Mouse (Mus musculus): ENCODE results near the gene Casp3. TPM values are rescaled to one million over a fixed set of nuclear protein-coding genes. Genes with fewer than 3 reads are reported as not detected.
A peak's percentile ranks its signal among the peaks of the same experiment; 100 is the strongest.

Gene Casp3
- polyA plus RNA-seq, 1 experiment from 2014 or later = 139 TPM

GRCm38 (mm10) chr8:46593067-46593466 lies 24.0 kb upstream of the Casp3 start:
- WGBS = 88% methylated on average over 8 of the region's 8 CpGs
- ATAC-seq (ENCODE audit: insufficient number of reproducible peaks, insufficient read depth, low FRiP score, low TSS enrichment) = no peak
- H3K9me3 ChIP-seq = no peaks in the 10 kb centered on the region

GRCm38 (mm10) chr8:46593772-46594171 lies 23.3 kb upstream of the Casp3 start:
- no peaks in the 10 kb centered on the region for H3K9me3 ChIP-seq
- no peak overlapping the region for H3K9ac ChIP-seq
- ATAC-seq (ENCODE audit: insufficient number of reproducible peaks, insufficient read depth, low FRiP score, low TSS enrichment) = no peak
- H3K36me3 ChIP-seq = 0 out of 2 replicates have a peak, but pooled peaks cover 3% of the 10 kb centered on the region
- H3K4me1 ChIP-seq = no peaks in the 10 kb centered on the region
- 76% methylated on average over 2 of the region's 2 CpGs for WGBS
- H3K4me2 ChIP-seq (replicated peaks) = no peak overlapping the region
- no peak overlapping the region for H3K27ac ChIP-seq
- H3K4me3 ChIP-seq = no peak overlapping the region
- H3K27me3 ChIP-seq = no peaks in the 10 kb centered on the region

More at GRCm38 (mm10) chr8:46593067-46593466, 24.0 kb upstream of the Casp3 start:
- Histone ChIP-seq H3K27me3 (no peaks in the 10 kb centered on the region), H3K4me3 (no peak overlapping the region), H3K4me1 (no peaks in the 10 kb centered on the region), H3K27ac (no peak overlapping the region), H3K4me2 (replicated peaks) (no peak overlapping the region), H3K9ac (no peak overlapping the region), H3K36me3 (0 out of 2 replicates have a peak, but pooled peaks cover 3% of the 10 kb centered on the region)

GRCm38 (mm10) chr8:46595593-46595992 lies 21.5 kb upstream of the Casp3 start:
- H3K36me3 ChIP-seq = 0 out of 2 replicates have a peak, but pooled peaks cover 3% of the 10 kb centered on the region
- no peaks in the 10 kb centered on the region for H3K9me3 ChIP-seq
- H3K9ac ChIP-seq = no peak overlapping the region
- no peak overlapping the region for H3K4me3 ChIP-seq
- H3K4me2 ChIP-seq (replicated peaks) = no peak overlapping the region
- 86% methylated on average over 2 of the region's 2 CpGs for WGBS
- no peaks in the 10 kb centered on the region for H3K27me3 ChIP-seq
- no peak overlapping the region for H3K27ac ChIP-seq
- no peak for ATAC-seq (ENCODE audit: insufficient number of reproducible peaks, insufficient read depth, low FRiP score, low TSS enrichment)
- H3K4me1 ChIP-seq = no peaks in the 10 kb centered on the region

DNA sequence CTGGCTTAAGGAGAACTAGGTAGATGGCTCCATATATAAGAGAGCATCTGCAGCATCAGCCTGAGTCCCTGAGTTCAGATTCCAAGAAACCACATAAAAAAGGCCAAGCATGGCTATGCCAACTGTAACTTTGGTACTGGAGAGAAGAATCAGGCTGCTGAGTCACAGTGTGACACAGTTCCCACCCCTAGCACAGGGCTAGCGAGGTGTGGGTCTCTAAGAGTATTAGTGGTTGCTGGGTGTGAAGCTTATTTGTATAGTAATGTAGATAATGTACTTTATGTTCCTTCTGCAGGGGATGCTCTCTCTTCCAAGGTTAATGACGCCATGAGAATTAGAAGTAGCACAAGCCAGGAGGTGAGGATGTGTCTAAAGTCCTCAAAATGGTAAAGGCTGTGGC lies 20.6 kb upstream of the Casp3 start:
- peaks cover 6% of the 10 kb centered on the region; the same call in 1 of the 2 replicates for H3K4me1 ChIP-seq
- no peak for ATAC-seq (ENCODE audit: insufficient number of reproducible peaks, insufficient read depth, low FRiP score, low TSS enrichment)
- 88% methylated on average over 2 of the region's 2 CpGs for WGBS
- H3K36me3 ChIP-seq = 0 out of 2 replicates have a peak, but pooled peaks cover 3% of the 10 kb centered on the region
- no peak overlapping the region for H3K4me3 ChIP-seq
- H3K9ac ChIP-seq = no peak overlapping the region
- H3K27ac ChIP-seq = no peak overlapping the region
- H3K9me3 ChIP-seq = no peaks in the 10 kb centered on the region
- no peaks in the 10 kb centered on the region for H3K27me3 ChIP-seq
- no peak overlapping the region for H3K4me2 ChIP-seq (replicated peaks)

DNA sequence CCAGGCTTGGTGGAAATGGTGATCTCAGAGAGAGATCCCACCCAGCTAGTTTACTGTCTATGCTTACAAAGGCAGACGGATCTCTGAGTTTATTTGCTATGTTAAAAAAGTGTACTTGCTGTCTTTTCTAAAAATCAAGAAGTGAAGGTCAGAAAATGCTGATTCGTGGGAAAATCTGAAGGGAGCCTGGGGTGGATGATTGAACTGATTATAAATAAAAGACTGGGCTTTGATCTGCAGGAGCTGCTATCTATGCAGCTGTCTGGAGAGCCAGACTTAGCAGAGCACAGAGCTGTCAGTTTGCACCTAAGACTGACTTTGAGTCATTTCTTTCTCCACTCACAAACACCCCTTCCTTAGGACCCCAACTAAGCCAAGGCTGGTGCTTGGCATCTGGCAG lies 19.7 kb upstream of the Casp3 start:
- H3K27ac ChIP-seq = no peak overlapping the region
- H3K9ac ChIP-seq = no peak overlapping the region
- no peak overlapping the region for H3K4me2 ChIP-seq (replicated peaks)
- no peak overlapping the region for H3K4me3 ChIP-seq
- no peaks in the 10 kb centered on the region for H3K9me3 ChIP-seq
- no peaks in the 10 kb centered on the region for H3K27me3 ChIP-seq
- ATAC-seq (ENCODE audit: insufficient number of reproducible peaks, insufficient read depth, low FRiP score, low TSS enrichment) = no peak
- H3K36me3 ChIP-seq = 0 out of 2 replicates have a peak, but pooled peaks cover 3% of the 10 kb centered on the region
- 73% methylated on average over 2 of the region's 2 CpGs for WGBS
- H3K4me1 ChIP-seq = peaks cover 7% of the 10 kb centered on the region; the same call in 1 of the 2 replicates

DNA sequence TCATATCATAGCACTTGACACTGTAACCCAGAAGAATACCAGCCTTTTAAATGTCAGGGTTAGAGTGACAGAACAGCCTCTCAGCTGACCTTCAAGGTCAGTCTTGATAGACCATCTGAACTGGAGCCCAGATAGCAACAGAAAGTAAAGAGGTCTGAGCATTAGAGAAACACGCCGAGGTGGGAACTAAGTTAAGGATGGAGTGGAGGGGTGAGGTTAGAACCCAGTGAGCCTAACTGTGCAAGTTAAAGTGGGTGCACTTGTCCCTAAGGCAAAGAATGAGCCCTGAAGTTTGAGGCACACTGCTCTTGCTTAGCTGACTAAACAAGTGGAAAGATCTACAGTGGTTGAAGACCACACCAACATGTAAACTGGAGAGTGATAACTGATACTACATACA lies 19.0 kb upstream of the Casp3 start:
- Histone ChIP-seq H3K4me2 (replicated peaks) (no peak overlapping the region), H3K27me3 (no peaks in the 10 kb centered on the region), H3K9me3 (no peaks in the 10 kb centered on the region), H3K4me3 (no peak overlapping the region), H3K9ac (no peak overlapping the region), H3K36me3 (0 out of 2 replicates have a peak, but pooled peaks cover 3% of the 10 kb centered on the region), H3K4me1 (peaks cover 7% of the 10 kb centered on the region; the same call in 1 of the 2 replicates), H3K27ac (no peak overlapping the region)
- no peak for ATAC-seq (ENCODE audit: insufficient number of reproducible peaks, insufficient read depth, low FRiP score, low TSS enrichment)
- 90% methylated on average over 2 of the region's 2 CpGs for WGBS

GRCm38 (mm10) chr8:46598753-46599152 lies 18.3 kb upstream of the Casp3 start:
- Histone ChIP-seq H3K9ac (no peak overlapping the region), H3K4me3 (no peak overlapping the region), H3K4me2 (replicated peaks) (no peak overlapping the region), H3K27me3 (no peaks in the 10 kb centered on the region), H3K4me1 (peaks cover 9% of the 10 kb centered on the region; the same call in 1 of the 2 replicates), H3K36me3 (0 out of 2 replicates have a peak, but pooled peaks cover 3% of the 10 kb centered on the region), H3K27ac (no peak overlapping the region), H3K9me3 (no peaks in the 10 kb centered on the region)
- WGBS = 96% methylated on average over 5 of the region's 5 CpGs
- ATAC-seq (ENCODE audit: insufficient number of reproducible peaks, insufficient read depth, low FRiP score, low TSS enrichment) = no peak

GRCm38 (mm10) chr8:46599314-46599904 lies 17.7 kb upstream of the Casp3 start:
- ATAC-seq (ENCODE audit: insufficient number of reproducible peaks, insufficient read depth, low FRiP score, low TSS enrichment) = no peak
- no peaks in the 10 kb centered on the region for H3K27me3 ChIP-seq
- WGBS = 93% methylated on average over 7 of the region's 7 CpGs
- H3K27ac ChIP-seq = no peak overlapping the region
- H3K4me1 ChIP-seq = peaks cover 9% of the 10 kb centered on the region; the same call in 1 of the 2 replicates
- H3K9ac ChIP-seq = no peak overlapping the region
- no peak overlapping the region for H3K4me2 ChIP-seq (replicated peaks)
- H3K36me3 ChIP-seq = 0 out of 2 replicates have a peak, but pooled peaks cover 3% of the 10 kb centered on the region
- no peak overlapping the region for H3K4me3 ChIP-seq
- no peaks in the 10 kb centered on the region for H3K9me3 ChIP-seq

DNA sequence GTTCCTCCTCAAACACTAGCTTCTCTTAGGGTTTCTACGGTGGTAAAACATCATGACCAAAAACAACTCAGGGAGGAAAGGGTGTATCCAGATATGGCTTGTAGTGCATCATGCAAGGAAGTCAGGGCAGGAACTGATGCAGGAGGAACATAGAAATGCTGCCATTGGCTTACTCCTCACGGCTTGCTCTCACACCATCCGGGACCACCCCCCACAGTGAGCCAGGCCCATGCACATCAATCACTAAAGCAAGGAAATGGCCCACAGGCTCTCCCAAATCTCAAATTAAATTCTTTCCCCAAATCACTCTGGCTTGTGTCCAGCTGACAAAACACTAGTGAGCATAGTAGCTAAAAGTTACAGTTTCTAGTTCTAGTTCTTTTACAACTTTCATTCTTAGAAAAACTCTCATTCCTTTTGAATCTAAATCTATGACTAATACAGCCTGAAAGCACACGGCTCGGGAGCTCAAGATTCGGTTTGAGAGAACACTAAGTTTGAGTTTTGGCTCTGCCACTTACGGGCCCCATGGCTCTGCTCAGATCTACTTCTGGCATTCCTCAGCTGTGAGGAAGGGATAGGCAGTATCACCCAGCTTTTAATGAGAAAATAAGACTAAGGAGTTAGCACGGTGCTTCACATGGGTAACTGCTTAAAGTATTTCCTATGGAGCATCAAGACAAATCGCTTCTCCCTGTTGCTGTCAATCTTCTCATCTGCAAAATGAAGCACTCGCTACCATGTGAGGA lies 16.0 kb upstream of the Casp3 start:
- 43% methylated on average over 10 of the region's 10 CpGs for WGBS
- Histone ChIP-seq H3K4me3 (no peak overlapping the region), H3K4me1 (peaks cover 9% of the 10 kb centered on the region; the same call in 1 of the 2 replicates), H3K36me3 (peaks cover 9% of the 10 kb centered on the region; the same call in 1 of the 2 replicates), H3K9ac (no peak overlapping the region), H3K27ac (no peak overlapping the region), H3K9me3 (no peaks in the 10 kb centered on the region), H3K27me3 (peaks cover 2% of the 10 kb centered on the region; the same call in 1 of the 2 replicates), H3K4me2 (replicated peaks) (no peak overlapping the region)
- no peak for ATAC-seq (ENCODE audit: insufficient number of reproducible peaks, insufficient read depth, low FRiP score, low TSS enrichment)

DNA sequence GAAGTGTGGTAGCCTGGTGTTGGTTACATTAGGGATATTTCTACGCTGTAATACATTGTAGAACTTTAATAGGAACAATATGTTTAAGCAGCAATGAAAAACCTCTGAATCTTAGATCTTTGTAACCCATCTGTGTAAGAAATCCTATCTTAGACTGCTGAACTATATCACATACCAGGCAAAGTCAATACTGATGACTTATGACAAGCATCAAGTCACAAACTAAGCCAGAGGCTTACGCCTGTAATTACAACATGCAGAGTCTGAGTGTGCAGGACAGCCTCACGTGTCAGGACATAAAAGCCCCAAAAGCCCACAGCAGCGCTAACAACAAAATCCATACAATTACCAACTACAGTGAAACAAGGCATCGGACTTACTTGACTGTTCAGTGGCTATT lies 13.5 kb upstream of the Casp3 start:
- H3K4me2 ChIP-seq (replicated peaks) = no peak overlapping the region
- ATAC-seq (ENCODE audit: insufficient number of reproducible peaks, insufficient read depth, low FRiP score, low TSS enrichment) = 0 out of 2 replicates have a peak, but pooled peaks have one; percentile 56
- H3K27me3 ChIP-seq = peaks cover 2% of the 10 kb centered on the region; the same call in 1 of the 2 replicates
- H3K9ac ChIP-seq = no peak overlapping the region
- no peaks in the 10 kb centered on the region for H3K9me3 ChIP-seq
- peaks cover 9% of the 10 kb centered on the region; the same call in 1 of the 2 replicates for H3K36me3 ChIP-seq
- H3K4me1 ChIP-seq = peaks cover 9% of the 10 kb centered on the region; the same call in 1 of the 2 replicates
- WGBS = 36% methylated on average over 5 of the region's 5 CpGs
- no peak overlapping the region for H3K27ac ChIP-seq
- no peak overlapping the region for H3K4me3 ChIP-seq

DNA sequence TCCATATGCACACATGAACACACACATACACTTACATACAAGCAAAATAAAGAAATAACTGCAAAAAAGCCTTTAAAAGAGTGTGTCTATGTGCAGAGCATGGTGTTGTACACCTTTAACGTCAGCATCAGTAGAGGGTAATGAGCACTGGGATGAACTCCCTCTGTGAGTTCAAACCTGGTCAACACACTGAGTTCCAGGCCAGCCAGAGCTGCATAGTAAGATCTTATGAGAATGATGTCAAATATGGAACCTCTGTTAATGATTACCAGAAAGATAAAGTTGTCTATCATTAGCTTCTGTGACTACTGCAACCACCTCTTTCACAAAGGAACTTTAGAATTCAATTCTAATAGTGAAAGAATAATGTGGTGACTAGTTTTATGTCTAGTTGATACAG lies 10.2 kb upstream of the Casp3 start:
- Histone ChIP-seq H3K9me3 (no peaks in the 10 kb centered on the region), H3K27me3 (peaks cover 2% of the 10 kb centered on the region; the same call in 1 of the 2 replicates), H3K27ac (no peak overlapping the region), H3K4me2 (replicated peaks) (no peak overlapping the region), H3K9ac (no peak overlapping the region), H3K4me3 (no peak overlapping the region), H3K36me3 (peaks cover 13% of the 10 kb centered on the region; the same call in 1 of the 2 replicates), H3K4me1 (0 out of 2 replicates have a peak, but pooled peaks cover 2% of the 10 kb centered on the region)
- 66% methylated on average over 1 of the region's 1 CpGs for WGBS
- ATAC-seq (ENCODE audit: insufficient number of reproducible peaks, insufficient read depth, low FRiP score, low TSS enrichment) = no peak
